Mouse (Mus musculus): ENCODE results near the gene Sgcd. TPM values are rescaled to one million over a fixed set of nuclear protein-coding genes. Genes with fewer than 3 reads are reported as not detected.

The Sgcd gene
- total and polyA plus RNA-seq, 3 experiments = 0.38 to 2.4 (median 0.43) TPM

DNA sequence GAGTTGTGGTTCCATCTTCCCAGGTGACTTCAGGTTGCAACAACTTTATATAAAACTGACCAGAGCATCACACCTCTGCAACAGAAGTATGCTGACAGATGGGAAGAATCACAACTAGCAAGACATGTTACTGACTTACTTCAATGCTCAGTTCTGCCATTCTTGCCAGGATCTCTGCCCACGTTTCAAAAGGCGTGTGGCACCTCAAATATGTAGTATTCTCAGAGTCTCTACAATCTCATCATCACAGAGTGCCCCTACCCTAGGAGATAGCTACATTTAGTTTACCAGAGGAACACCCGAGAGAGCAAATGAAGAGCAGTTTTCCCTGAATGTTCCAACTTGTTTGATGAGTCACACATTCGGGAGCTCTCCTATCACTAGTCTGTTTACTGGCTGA, 229.8 kb downstream of the Sgcd start:
- no peaks in the 10 kb centered on the region for H3K79me2 ChIP-seq (replicated peaks; ENCODE audit: control insufficient read depth, extremely low read depth, insufficient read depth, poor library complexity, severe bottlenecking)
- no peak overlapping the region for H3K4me3 ChIP-seq (replicated peaks in 1 of 3; ENCODE audit: low read depth in 2 of 3, low read length in 2 of 3, poor library complexity in 1 of 3)
- peaks cover 4% of the 10 kb centered on the region for H3K9me3 ChIP-seq (replicated peaks; ENCODE audit: low read length)
- no peak overlapping the region for H3K4me2 ChIP-seq (ENCODE audit: insufficient read depth, low read depth, poor library complexity, severe bottlenecking)
- TF ChIP-seq USF1 (IDR thresholded peaks at IDR 0.05; ENCODE audit: low read depth, low read length) (no peak), RCOR1 (conservative IDR thresholded peaks at IDR 0.05; ENCODE audit: low read depth, low read length) (no peak), NRF1 (IDR thresholded peaks at IDR 0.05; ENCODE audit: low read depth, low read length) (no peak), TCF12 (IDR thresholded peaks at IDR 0.05; ENCODE audit: low read depth, low read length) (no peak), CHD2 (IDR thresholded peaks at IDR 0.05; ENCODE audit: low read length) (no peak), RAD21 (IDR thresholded peaks at IDR 0.05; ENCODE audit: low read depth, low read length) (no peak), MXI1 (IDR thresholded peaks at IDR 0.05; ENCODE audit: low read depth, low read length) (no peak), IRF4 (IDR thresholded peaks at IDR 0.05; ENCODE audit: low read depth, low read length) (no peak), JUND (conservative IDR thresholded peaks at IDR 0.05; ENCODE audit: low read depth, low read length) (no peak)
- DNase-seq (ENCODE audit: extremely low read depth) = no peak
- H3K27ac ChIP-seq (ENCODE audit: insufficient read depth, low read depth) = no peak overlapping the region
- no peaks in the 10 kb centered on the region for H3K27me3 ChIP-seq (replicated peaks)
- in situ Hi-C loops (cut with MboI; ENCODE audit: low pct_ligation_motif_present, low pct_unique_long_range_greater_than_20kb, low sequenced_read_pairs) (no loop called here), dilution Hi-C loops (cut with MboI; ENCODE audit: extremely low pct_ligation_motif_present, extremely low pct_unique_long_range_greater_than_20kb, low sequenced_read_pairs) (no loop called here)
- no peak overlapping the region for H3K9ac ChIP-seq (ENCODE audit: insufficient read depth, low read depth)
- H3K36me3 ChIP-seq (replicated peaks in 1 of 2; ENCODE audit: control insufficient read depth in 1 of 2, insufficient read depth in 1 of 2, low read length in 1 of 2) = no peaks in the 10 kb centered on the region
- H3K4me1 ChIP-seq (ENCODE audit: control insufficient read depth in 1 of 2, insufficient read depth in 2 of 2) = no peaks in the 10 kb centered on the region

DNA sequence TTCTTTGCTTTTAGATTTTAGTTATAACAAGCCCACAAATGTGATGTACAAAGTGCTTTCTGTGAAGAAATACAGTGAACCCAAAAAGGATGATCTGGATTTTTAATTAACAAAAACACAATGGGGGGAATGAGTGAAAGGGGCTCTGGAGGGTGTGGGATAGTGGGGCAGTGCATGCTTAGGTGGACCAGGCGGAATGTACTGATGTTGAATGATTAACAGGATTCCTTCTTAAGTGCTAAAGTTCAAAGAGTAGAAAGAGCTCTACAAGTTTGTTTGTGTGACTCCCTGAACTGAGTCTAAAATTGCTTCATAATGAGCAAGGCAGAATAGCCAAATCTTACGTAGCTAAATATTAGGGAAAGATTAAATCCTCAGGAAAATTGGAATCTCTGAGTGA, 246.0 kb downstream of the Sgcd start:
- dilution Hi-C loops (cut with MboI; ENCODE audit: extremely low pct_ligation_motif_present, extremely low pct_unique_long_range_greater_than_20kb, low sequenced_read_pairs) (no loop called here), in situ Hi-C loops (cut with MboI; ENCODE audit: low pct_ligation_motif_present, low pct_unique_long_range_greater_than_20kb, low sequenced_read_pairs) (no loop called here)
- no peaks in the 10 kb centered on the region for H3K27me3 ChIP-seq (replicated peaks)
- H3K9me3 ChIP-seq (replicated peaks; ENCODE audit: low read length) = peaks cover 3% of the 10 kb centered on the region
- H3K36me3 ChIP-seq (replicated peaks in 1 of 2; ENCODE audit: control insufficient read depth in 1 of 2, insufficient read depth in 1 of 2, low read length in 1 of 2) = no peaks in the 10 kb centered on the region
- no peaks in the 10 kb centered on the region for H3K4me1 ChIP-seq (ENCODE audit: control insufficient read depth in 1 of 2, insufficient read depth in 2 of 2)
- no peak for DNase-seq (ENCODE audit: extremely low read depth)
- H3K4me2 ChIP-seq (ENCODE audit: insufficient read depth, low read depth, poor library complexity, severe bottlenecking) = no peak overlapping the region
- TF ChIP-seq USF2 (conservative IDR thresholded peaks at IDR 0.05; ENCODE audit: low read depth, low read length) = no peak
- no peak for TF ChIP-seq MAX (IDR thresholded peaks at IDR 0.05; ENCODE audit: low read length)
- TF ChIP-seq E2F4 (IDR thresholded peaks at IDR 0.05; ENCODE audit: insufficient replicate concordance, low read depth, low read length) = no peak
- no peak for TF ChIP-seq JUND (conservative IDR thresholded peaks at IDR 0.05; ENCODE audit: low read depth, low read length)
- no peak for TF ChIP-seq ELF1 (IDR thresholded peaks at IDR 0.05; ENCODE audit: low read depth, low read length)
- TF ChIP-seq ZC3H11A (IDR thresholded peaks at IDR 0.05; ENCODE audit: low read depth, low read length) = no peak
- no peak for TF ChIP-seq ZNF384 (IDR thresholded peaks at IDR 0.05; ENCODE audit: low read depth, low read length)
- no peak for TF ChIP-seq CTCF (conservative IDR thresholded peaks at IDR 0.05 in 1 of 2, IDR thresholded peaks at IDR 0.05 in 1 of 2; ENCODE audit: low read depth in 2 of 2, low read length in 2 of 2)
- H3K4me3 ChIP-seq (replicated peaks in 1 of 3; ENCODE audit: low read depth in 2 of 3, low read length in 2 of 3, poor library complexity in 1 of 3) = no peak overlapping the region
- H3K27ac ChIP-seq (ENCODE audit: insufficient read depth, low read depth) = no peak overlapping the region
- H3K79me2 ChIP-seq (replicated peaks; ENCODE audit: control insufficient read depth, extremely low read depth, insufficient read depth, poor library complexity, severe bottlenecking) = no peaks in the 10 kb centered on the region
- no peak overlapping the region for H3K9ac ChIP-seq (ENCODE audit: insufficient read depth, low read depth)
